Mouse (Mus musculus) right cerebral cortex, postnatal 25 days (tissue): ENCODE data around the gene Rab34.

Source experiments
- DNase-seq: peaks from one replicate; pipeline ENCODE4 v3.0.0; 2022

Gene Rab34

DNA sequence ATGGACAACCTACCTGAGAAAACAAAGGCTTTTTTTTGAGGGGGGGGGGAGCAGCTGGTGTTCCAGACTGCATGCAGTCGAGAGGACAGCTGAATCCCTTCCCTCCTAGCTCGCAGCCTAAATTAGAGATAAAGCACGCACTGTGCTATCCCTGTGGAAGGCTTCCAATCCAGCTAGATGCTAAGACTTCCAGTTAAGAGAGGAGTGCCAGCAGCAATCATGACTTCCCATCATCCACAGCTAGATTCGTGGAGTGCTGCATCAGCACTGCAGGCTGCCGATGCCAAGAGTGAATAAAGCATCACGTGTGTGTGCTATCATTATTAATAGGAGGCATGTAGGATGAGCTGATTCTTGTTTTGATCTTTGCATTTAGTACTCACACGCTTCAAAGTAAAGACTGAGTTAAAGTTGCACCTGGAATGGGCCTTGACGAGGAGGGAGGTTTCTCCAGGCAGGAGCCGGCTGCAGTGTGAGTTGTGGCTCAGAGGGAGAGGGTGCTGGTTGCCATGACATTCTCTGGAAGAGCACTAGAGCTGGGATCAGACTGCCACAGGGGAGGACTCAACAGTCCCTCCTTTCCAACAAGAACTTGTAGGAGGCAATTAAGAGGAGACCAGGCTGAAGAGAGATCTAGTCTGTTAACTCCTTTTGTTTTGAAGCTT is 52.1 kb downstream of the Rab34 start:
- DNase-seq, result peak; percentile 50
